Mouse (Mus musculus) MEL (cell line): ENCODE data around the gene Smtnl2. TPM values are rescaled to one million over a fixed set of nuclear protein-coding genes. Genes with fewer than 3 reads are reported as not detected.
A peak's percentile ranks its signal among the peaks of the same experiment; 100 is the strongest.
"Not testable (repeated sequence)": the region's sequence is repeated elsewhere in the genome, so short reads cannot be mapped to it uniquely, and the experiment has no call there.

Experiments
- DNase-seq: peaks from one replicate; pipeline ENCODE4 v3.0.0; 2011; ENCODE audit warnings: low read depth, low spot score
- H3K27ac ChIP-seq: 2 replicates; pipeline ENCODE4 v1.5.1; 2012; ENCODE audit warnings: low read depth, mild to moderate bottlenecking, control low read depth, low read length, moderate library complexity; ENCODE audit not compliant: control insufficient read depth
- H3K27me3 ChIP-seq, 2 experiments: fragments of 150-350 bp in 1 of 2; sonication (generic) in 1 of 2; 2 replicates each; pipeline ENCODE4 v1.6.1; 2012; ENCODE audit warnings: low read length in 2 of 2, mild to moderate bottlenecking in 2 of 2, improper control_type of control experiment in 1 of 2, moderate library complexity in 1 of 2; ENCODE audit not compliant: insufficient read depth in 2 of 2, control insufficient read depth in 1 of 2
- H3K36me3 ChIP-seq, 2 experiments: 2 replicates each; pipeline ENCODE4 v1.6.1; 2012 to 2014; ENCODE audit warnings: low read length in 2 of 2, improper control_type of control experiment in 1 of 2, inconsistent platforms in 1 of 2, mild to moderate bottlenecking in 1 of 2; ENCODE audit not compliant: insufficient read depth in 2 of 2, control insufficient read depth in 1 of 2
- H3K4me1 ChIP-seq, 2 experiments: fragments of 150-350 bp in 1 of 2; sonication (generic) in 1 of 2; 2 replicates each; pipeline ENCODE4 v1.6.1; 2012; ENCODE audit warnings: low read length in 2 of 2, improper control_type of control experiment in 1 of 2, mild to moderate bottlenecking in 1 of 2; ENCODE audit not compliant: insufficient read depth in 2 of 2, control insufficient read depth in 1 of 2
- H3K4me3 ChIP-seq, 2 experiments: fragments of 150-350 bp in 1 of 2; sonication (generic) in 1 of 2; 2 replicates each; pipeline ENCODE4 v1.5.1; 2012; ENCODE audit warnings: low read depth in 2 of 2, low read length in 2 of 2, mild to moderate bottlenecking in 2 of 2, moderate library complexity in 2 of 2, control low read depth in 1 of 2, improper control_type of control experiment in 1 of 2; ENCODE audit not compliant: control insufficient read depth in 1 of 2, insufficient read depth in 1 of 2
- H3K79me2 ChIP-seq: 2 replicates; pipeline ENCODE4 v1.6.1; 2012; ENCODE audit warnings: mild to moderate bottlenecking, low read length, moderate library complexity; ENCODE audit not compliant: control insufficient read depth, poor library complexity, insufficient read depth
- H3K9ac ChIP-seq: 2 replicates; pipeline ENCODE4 v1.6.1; 2012; ENCODE audit warnings: low read depth, mild to moderate bottlenecking, control low read depth, low read length, moderate library complexity; ENCODE audit not compliant: control insufficient read depth, poor library complexity, severe bottlenecking
- H3K9me3 ChIP-seq: fragments of 150-350 bp; sonication (generic); replicated peaks from 2 replicates; pipeline ENCODE4 v1.6.1; 2012; ENCODE audit warnings: mild to moderate bottlenecking, low read length, improper control_type of control experiment, moderate library complexity; ENCODE audit not compliant: insufficient read depth
- BHLHE40 ChIP-seq: IDR thresholded peaks from 2 replicates; pipeline ENCODE4 v1.6.1; 2012; ENCODE audit warnings: low read depth, mild to moderate bottlenecking, inconsistent platforms, low read length, improper control_type of control experiment, borderline replicate concordance
- CHD1 ChIP-seq: IDR thresholded peaks from 2 replicates; pipeline ENCODE4 v1.6.1; 2012; ENCODE audit warnings: low read depth, mild to moderate bottlenecking, inconsistent platforms, low read length, improper control_type of control experiment
- CHD2 ChIP-seq: IDR thresholded peaks from 2 replicates; pipeline ENCODE4 v1.6.1; 2011; ENCODE audit warnings: low read length, improper control_type of control experiment
- ELF1 ChIP-seq: IDR thresholded peaks from 2 replicates; pipeline ENCODE4 v1.6.1; 2014; ENCODE audit warnings: low read depth, mild to moderate bottlenecking, inconsistent platforms, low read length, improper control_type of control experiment, moderate library complexity
- GATA1 ChIP-seq: IDR thresholded peaks from 2 replicates; pipeline ENCODE4 v1.6.1; 2011; ENCODE audit warnings: low read depth, low read length, improper control_type of control experiment
- HCFC1 ChIP-seq: IDR thresholded peaks from 2 replicates; pipeline ENCODE4 v1.6.1; 2012; ENCODE audit warnings: low read depth, mild to moderate bottlenecking, inconsistent platforms, low read length, improper control_type of control experiment, moderate library complexity
- JUND ChIP-seq: IDR thresholded peaks from 2 replicates; pipeline ENCODE4 v1.6.1; 2011; ENCODE audit warnings: low read depth, mild to moderate bottlenecking, improper control_type of control experiment, low read length
- KAT2A ChIP-seq: conservative IDR thresholded peaks from 2 replicates; pipeline ENCODE4 v1.6.1; 2012; ENCODE audit warnings: low read depth, low read length, improper control_type of control experiment, inconsistent platforms
- MAX ChIP-seq: IDR thresholded peaks from 2 replicates; pipeline ENCODE4 v1.6.1; 2011; ENCODE audit warnings: low read length, improper control_type of control experiment
- MAZ ChIP-seq: IDR thresholded peaks from 2 replicates; pipeline ENCODE4 v1.6.1; 2012; ENCODE audit warnings: low read depth, mild to moderate bottlenecking, inconsistent platforms, low read length, improper control_type of control experiment
- MEF2A ChIP-seq: IDR thresholded peaks from 2 replicates; pipeline ENCODE4 v1.6.1; 2014; ENCODE audit warnings: low read depth, mild to moderate bottlenecking, inconsistent platforms, low read length, improper control_type of control experiment; ENCODE audit not compliant: poor library complexity, insufficient replicate concordance, severe bottlenecking; ENCODE audit errors: extremely low read depth
- MXI1 ChIP-seq: IDR thresholded peaks from 2 replicates; pipeline ENCODE4 v1.6.1; 2011; ENCODE audit warnings: mild to moderate bottlenecking, low read depth, low read length, improper control_type of control experiment
- POLR2AphosphoS2 ChIP-seq: IDR thresholded peaks from 2 replicates; pipeline ENCODE4 v1.6.1; 2011; ENCODE audit warnings: low read length, improper control_type of control experiment
- RCOR1 ChIP-seq: IDR thresholded peaks from 2 replicates; pipeline ENCODE4 v1.6.1; 2012; ENCODE audit warnings: low read depth, mild to moderate bottlenecking, inconsistent platforms, low read length, improper control_type of control experiment
- TBP ChIP-seq: IDR thresholded peaks from 2 replicates; pipeline ENCODE4 v1.8.0; 2011; ENCODE audit warnings: low read depth, low read length, improper control_type of control experiment
- USF1 ChIP-seq: IDR thresholded peaks from 2 replicates; pipeline ENCODE4 v1.6.1; 2014; ENCODE audit warnings: low read depth, mild to moderate bottlenecking, inconsistent platforms, low read length, improper control_type of control experiment, moderate library complexity
- USF2 ChIP-seq, 2 experiments: IDR thresholded peaks; 2 replicates each; pipeline ENCODE4 v1.6.1; 2011 to 2012; ENCODE audit warnings: improper control_type of control experiment in 2 of 2, low read length in 2 of 2, borderline replicate concordance in 1 of 2, inconsistent platforms in 1 of 2, low read depth in 1 of 2, mild to moderate bottlenecking in 1 of 2; ENCODE audit not compliant: insufficient read depth in 1 of 2
- ZC3H11A ChIP-seq: IDR thresholded peaks from 2 replicates; pipeline ENCODE4 v1.6.1; 2012; ENCODE audit warnings: low read depth, mild to moderate bottlenecking, inconsistent platforms, low read length, improper control_type of control experiment
- ZKSCAN1 ChIP-seq: IDR thresholded peaks from 2 replicates; pipeline ENCODE4 v1.6.1; 2012; ENCODE audit warnings: low read depth, mild to moderate bottlenecking, inconsistent platforms, low read length, improper control_type of control experiment, moderate library complexity
- polyA plus RNA-seq, 2 experiments: library from polyadenylated mRNA; stranded (reverse) in 1 of 2; unstranded in 1 of 2; fragments of >175 nt in 1 of 2; fragments of >200 nt in 1 of 2; gene quantifications; 2 replicates each; pipeline versions ENCODE4 v1.2.1 to v1.2.4; 2012; ENCODE audit warnings: low replicate concordance in 2 of 2, low read depth in 1 of 2; ENCODE audit not compliant: insufficient read length in 2 of 2, insufficient read depth in 1 of 2, missing spikeins in 1 of 2
- total RNA-seq: library from RNA; depleted of rRNA; stranded (reverse); fragments of 300-350 nt; gene quantifications from 2 replicates; pipeline ENCODE4 v1.2.3, GENCODE M21; 2012

The Smtnl2 gene
- total and polyA plus RNA-seq, 3 experiments = 10.2 to 10.9 TPM; not detected in 1

DNA sequence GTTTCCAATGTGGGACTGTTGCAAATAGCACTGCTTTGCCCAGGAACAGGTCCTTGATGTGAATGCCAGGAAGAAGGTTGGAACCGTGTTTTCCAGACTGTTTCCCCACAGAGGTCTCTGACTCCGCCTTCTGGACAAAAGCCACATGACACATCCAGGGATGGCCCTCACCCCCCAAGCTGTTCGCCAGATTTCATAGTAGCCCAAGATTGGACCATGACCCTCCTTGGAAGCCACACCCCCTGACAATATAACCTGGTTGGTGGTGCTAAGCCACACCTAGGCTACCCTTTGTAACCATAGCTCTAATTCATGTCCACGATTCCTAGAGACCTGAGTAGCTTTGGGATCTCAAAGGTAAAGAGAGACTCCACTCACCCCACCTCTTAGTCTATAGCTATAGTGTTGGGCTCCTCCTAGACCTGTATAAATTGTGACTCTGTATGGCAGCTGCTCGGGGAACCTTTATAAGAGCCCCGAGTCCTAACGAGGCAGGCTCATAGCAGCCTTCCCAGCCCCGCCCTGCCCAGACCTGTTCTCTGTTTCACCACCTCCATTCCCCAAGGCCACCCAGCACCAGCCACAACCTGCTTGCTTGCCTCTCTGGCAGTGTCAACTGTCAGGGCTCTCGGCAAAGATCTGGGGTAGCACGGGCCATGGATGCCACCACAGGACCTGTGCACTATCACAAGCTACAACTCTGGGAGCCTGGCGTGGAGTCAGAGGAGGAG, 23.6 kb upstream of the Smtnl2 start, which contains the start of gene Ggt6:
TSS of gene Ggt6 (plus strand) at position 564 of the 731 bp plus-strand sequence.
- DNase-seq = peak; percentile 33
- Histone ChIP-seq H3K27me3 (no peaks in the 10 kb centered on the region; a peak in 1 of 4 replicates), H3K36me3 (no peaks in the 10 kb centered on the region), H3K9me3 (no peaks in the 10 kb centered on the region), H3K4me1 (peaks cover 0 to 6% of the 10 kb centered on the region in 2 experiments; a peak in 2 of 4 replicates), H3K79me2 (no peaks in the 10 kb centered on the region), H3K27ac (no peak within 1 kb of the TSS), H3K4me3 (no peak within 1 kb of the TSS; a peak in 1 of 4 replicates), H3K9ac (no peak within 1 kb of the TSS)
- TF ChIP-seq MXI1 = no peak
- TF ChIP-seq KAT2A = no peak
- no peak for TF ChIP-seq HCFC1
- TF ChIP-seq USF1 = no peak
- TF ChIP-seq POLR2AphosphoS2 = no peak
- TF ChIP-seq JUND = no peak
- no peak for TF ChIP-seq BHLHE40
- TF ChIP-seq MAZ = no peak
- TF ChIP-seq ZC3H11A = no peak
- TF ChIP-seq ZKSCAN1 = no peak
- TF ChIP-seq ELF1 = no peak
- TF ChIP-seq RCOR1 = no peak
- TF ChIP-seq MEF2A = no peak
- no peak for TF ChIP-seq CHD2
- no peak for TF ChIP-seq CHD1
- TF ChIP-seq GATA1 = no peak
- TF ChIP-seq MAX = no peak
- TF ChIP-seq USF2 (IDR thresholded peaks at IDR 0.05; ENCODE audit: borderline replicate concordance in 1 of 2, insufficient read depth in 1 of 2, low read depth in 1 of 2, low read length in 2 of 2) = no peak

DNA sequence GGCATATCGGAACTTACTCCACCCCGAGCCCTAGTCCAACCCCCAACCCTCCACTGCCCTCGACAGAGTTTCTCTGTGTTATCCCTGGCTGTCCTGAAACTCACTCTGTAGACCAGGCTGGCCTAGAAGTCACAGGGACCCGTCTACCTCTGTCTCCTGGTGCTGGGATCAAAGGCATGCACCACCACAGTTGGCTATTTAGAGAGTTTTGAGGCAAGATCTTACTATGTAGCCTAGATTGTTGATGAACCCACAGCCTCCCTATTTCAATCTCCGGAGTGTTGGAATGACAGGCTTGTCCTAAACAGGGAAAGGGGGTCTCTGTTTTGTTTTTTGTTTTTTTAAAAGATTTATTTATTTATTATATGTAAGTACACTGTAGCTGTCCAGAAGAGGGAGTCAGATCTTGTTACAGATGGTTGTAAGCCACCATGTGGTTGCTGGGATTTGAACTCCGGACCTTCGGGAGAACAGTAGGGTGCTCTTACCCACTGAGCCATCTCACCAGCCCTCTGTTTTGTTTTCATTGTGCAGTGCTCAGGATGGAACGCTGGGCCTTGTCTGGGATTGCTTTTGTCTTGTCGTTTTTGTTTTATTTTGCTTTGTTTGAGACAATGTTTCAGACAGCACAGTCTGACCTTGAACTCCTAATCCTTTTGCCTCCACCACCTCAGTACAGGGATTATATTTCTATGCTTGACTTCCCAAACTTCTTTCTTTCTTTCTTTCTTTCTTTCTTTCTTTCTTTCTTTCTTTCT, 19.0 kb upstream of the Smtnl2 start:
- TF ChIP-seq TBP = peak; percentile 89
- not testable (repeated sequence) for H3K4me3 ChIP-seq, H3K27ac ChIP-seq, H3K9me3 ChIP-seq, H3K27me3 ChIP-seq, H3K36me3 ChIP-seq, H3K9ac ChIP-seq, H3K79me2 ChIP-seq, DNase-seq, H3K4me1 ChIP-seq
